Mouse (Mus musculus) B cell, adult 67 days (primary cell): ENCODE results near the gene Tpp1. TPM values are rescaled to one million over a fixed set of nuclear protein-coding genes. Genes with fewer than 3 reads are reported as not detected.

Experiments used
- total RNA-seq, 2 experiments: library from RNA; stranded (reverse); gene quantifications; 4 replicates each; pipeline ENCODE4 v1.2.4; 2023

Tpp1 gene
- total RNA-seq = 10 to 100 TPM; 68.0 to 76.7 TPM

DNA sequence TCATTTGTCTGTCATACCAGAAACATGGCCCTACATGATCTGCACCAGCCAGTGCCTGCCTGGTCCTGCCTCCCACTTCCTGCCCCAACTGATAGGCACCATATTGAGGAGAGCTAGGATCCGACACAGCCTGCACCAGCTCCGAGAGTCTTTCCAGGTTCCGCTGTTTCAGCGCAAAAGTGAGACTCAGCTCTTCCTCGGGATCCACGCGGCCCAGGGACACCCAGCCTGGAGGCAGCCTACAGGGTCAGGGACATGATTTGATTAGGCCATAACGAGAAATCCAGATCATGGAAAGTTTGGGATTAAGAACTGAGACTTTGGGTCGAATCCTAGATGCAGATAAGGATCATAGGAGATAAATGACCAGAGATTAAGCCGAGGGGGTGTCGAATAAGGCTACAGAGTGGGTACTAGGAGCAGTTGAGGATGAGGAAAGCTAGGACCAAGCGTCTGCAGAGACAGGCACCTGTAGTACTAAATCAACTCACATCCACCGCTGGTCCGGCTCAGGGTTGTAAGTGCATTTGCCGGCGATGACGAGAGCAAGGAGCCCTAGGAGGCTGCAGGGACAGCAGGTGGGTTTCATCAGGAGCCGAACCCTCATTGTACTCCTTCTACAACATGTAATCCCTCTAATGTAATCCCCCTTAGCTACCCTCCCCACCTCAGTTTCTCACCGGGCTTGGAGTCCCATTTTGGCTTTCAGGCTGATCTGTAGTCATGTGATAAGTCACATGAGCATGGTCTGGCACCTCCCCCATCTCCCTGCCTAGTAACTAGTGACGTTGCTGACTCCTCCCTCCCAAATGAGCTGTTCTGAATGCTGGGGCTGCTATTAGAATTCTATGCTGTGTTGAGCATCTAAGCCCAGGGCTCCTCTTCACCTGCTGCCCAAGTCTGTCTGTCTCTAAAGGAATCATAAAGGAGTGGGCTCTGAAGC, at the start of gene Tpp1:
Gene Tpp1, minus strand, starts transcription at position 745 of the 943 bp plus-strand sequence.

DNA sequence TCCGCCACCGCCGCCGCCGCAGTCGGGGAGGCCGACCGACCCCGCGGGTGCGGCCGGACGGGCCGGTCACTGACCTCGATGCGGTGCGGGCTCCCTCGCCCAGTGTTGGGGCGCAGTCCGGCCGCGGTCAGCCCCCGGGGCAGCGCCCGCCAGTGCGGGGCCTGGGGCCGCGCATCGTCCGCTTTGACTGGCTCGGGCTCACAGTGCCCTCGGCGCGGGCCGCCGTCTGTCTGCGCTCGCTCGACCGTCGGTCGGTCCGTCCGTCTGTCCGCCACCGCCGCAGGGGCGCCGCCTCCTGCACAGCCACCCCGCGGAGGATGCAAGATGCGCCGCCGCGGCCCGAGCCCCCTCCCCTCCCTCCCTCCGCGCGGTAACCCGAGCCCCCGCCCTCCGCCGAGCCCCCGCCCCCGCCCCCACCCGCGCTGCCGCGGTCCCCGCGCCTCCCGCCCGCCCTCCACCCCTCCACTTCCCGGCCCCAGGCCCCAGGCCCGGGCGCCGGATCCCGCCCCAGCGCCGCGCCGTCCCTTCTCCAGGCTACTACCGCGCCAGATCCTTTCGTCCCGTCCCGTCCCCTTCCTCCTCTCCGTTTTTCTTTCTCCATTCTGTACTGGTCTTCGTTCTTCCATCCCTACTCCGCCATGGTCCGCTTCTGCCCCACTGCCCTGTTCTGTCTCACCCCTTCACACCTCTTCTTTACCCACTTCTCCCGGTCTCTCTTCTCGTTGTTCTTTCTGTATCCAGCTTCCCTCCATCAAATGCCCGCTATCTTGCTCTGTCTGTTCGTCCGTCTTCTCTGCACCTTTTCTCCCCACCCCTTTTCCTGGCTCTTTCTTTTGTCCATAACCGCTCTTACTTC, 35.5 kb upstream of the Tpp1 start, which contains the start of gene Dchs1:
Gene Dchs1, minus strand, starts transcription at position 370 of the 856 bp plus-strand sequence.

DNA sequence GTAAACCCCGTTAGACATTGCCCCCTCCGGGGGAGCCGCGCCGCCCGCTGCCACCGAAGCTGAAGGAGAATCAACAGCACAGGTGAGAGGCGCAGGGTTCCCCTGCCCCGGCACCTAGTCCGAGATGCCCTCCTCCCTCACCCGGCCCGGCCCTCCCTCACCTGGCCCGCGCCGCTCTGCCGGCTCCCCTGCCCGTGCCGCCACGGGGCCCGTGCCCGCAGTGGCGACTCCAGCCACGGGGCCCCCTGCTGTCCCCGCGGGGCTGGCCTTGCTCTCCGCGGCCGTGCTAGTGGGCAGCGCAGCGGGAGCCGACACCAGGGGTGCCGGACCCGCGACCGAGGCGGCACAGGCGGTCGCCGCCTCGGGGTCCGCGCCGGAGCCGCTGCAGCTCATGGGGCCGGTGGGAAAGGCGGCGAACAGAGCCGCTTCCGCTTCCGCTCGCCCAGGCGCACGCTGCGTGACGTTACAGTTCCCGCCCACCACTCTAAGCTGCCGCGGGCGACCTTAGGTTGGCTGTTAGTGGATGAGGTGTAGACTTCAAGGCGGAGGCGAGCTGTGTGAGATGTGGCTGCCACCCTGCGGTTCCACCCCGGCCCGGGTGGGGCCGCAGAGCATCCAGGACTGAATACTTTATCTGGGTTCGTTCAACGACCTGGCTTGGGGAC, 8.0 kb downstream of the Tpp1 start, which contains the start of gene Taf10:
Gene Taf10, minus strand, starts transcription at position 436 of the 665 bp plus-strand sequence.

DNA sequence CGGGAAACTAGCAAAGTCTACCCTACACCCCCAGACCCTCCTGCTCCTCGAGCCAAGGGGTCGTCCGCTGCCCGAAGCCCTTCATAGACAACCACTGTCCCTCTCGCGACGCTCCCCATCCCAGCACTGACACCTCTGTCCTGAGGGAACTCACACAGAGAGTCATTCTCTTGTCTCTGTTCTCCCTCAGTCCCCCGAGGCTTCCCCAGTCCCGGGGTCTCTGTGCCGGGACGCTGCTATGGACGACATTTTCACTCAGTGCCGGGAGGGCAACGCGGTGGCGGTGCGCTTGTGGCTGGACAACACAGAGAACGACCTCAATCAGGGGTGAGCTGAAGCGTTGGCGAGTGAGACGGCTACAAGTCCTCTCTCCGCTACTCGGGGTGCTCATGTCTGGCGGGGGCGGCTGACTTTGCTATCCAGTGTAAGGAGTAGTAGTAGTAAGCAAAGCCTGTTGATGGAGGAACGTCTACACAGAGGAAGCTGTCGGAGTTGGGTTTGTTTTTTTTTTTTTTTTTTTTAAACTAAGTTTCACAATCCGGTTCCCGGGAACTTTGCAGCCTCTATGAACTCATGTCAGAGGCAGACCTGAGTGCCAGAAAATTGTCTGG, 15.0 kb downstream of the Tpp1 start, which contains the start of gene Rrp8:
Gene Rrp8, minus strand, starts transcription at position 475 of the 611 bp plus-strand sequence.

DNA sequence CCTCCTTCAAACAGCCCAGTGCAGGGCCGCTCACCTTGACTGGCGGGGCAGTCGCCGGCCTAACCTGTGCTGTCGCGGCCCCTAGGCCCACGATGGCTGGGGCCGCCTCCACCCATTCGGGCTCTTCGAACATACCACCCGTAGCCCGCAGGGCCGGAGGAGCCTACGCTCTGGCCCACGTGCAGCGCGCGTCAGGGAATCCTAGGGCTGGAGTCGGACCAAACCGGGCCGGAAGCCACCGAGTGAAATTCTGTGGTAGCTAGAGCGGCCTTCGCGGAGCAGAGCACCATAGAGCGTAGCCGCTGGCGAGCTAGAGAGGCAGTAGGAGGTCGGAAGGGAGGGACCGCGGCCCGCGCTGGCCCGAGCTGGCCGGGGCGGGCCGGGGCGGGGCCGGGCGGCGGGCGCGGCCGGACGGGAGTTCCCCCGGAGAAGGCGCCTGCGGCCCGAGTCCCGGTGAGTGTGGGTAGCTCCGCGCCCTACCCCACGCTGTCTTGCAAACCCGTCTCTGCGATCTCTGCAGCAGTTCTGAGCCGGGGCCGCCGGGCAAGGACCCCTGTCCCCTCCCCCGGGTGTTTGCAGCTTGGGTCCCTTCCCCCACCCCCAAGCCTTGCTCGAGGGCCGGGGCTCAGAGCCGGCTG, 15.7 kb downstream of the Tpp1 start, which contains the start of gene Ilk:
Gene Ilk, plus strand, starts transcription at position 329 of the 638 bp plus-strand sequence.

Other genes starting within 250 kb of the Tpp1 start
- 10 to 100 TPM; 25.2 to 27.6 TPM for gene Smpd1, start 197.9 kb downstream of the Tpp1 start, total RNA-seq
- 1 to 10 TPM; 3.8 to 4.2 TPM for gene Apbb1, start 170.6 kb downstream of the Tpp1 start, total RNA-seq
- not detected for gene Hpx, start 152.1 kb downstream of the Tpp1 start, total RNA-seq
- 10 to 100 TPM; 29.9 to 30.2 TPM for gene Trim3, start 118.7 kb downstream of the Tpp1 start, total RNA-seq
- gene Timm10b, start 112.2 kb downstream of the Tpp1 start, total RNA-seq = 10 to 100 TPM; 61.4 to 63.9 TPM
- gene Arfip2, start 111.8 kb downstream of the Tpp1 start, total RNA-seq = 10 to 100 TPM; 40.8 to 49.4 TPM
- 10 to 100 TPM; 17.5 to 19.2 TPM for gene Gm45799, start 111.7 kb downstream of the Tpp1 start, total RNA-seq
- gene Dnhd1, start 101.4 kb downstream of the Tpp1 start, total RNA-seq = 10 to 100 TPM in 1 of 2 experiments, 1 to 10 TPM in 1; 9.6 to 10.1 TPM
- gene Ilk, start 15.6 kb downstream of the Tpp1 start, total RNA-seq = 10 to 100 TPM; 80.8 to 85.5 TPM
- 10 to 100 TPM; 32.1 to 32.4 TPM for gene Rrp8, start 14.8 kb downstream of the Tpp1 start, total RNA-seq
- 100 to 1,000 TPM; 186 to 188 TPM for gene Taf10, start 7.9 kb downstream of the Tpp1 start, total RNA-seq
- gene Dchs1, start 35.4 kb upstream of the Tpp1 start, total RNA-seq = not detected
- gene Mrpl17, start 58.9 kb upstream of the Tpp1 start, total RNA-seq = 10 to 100 TPM; 41.5 to 45.4 TPM
- gene Gm4070, start 201.7 kb upstream of the Tpp1 start, total RNA-seq = 100 to 1,000 TPM in 1 of 2 experiments, 10 to 100 TPM in 1; 56.6 to 103 TPM